21 mouse cellular contexts compared by ENCODE assay signal in genomic region chr12:52442337-52442736, GRCm38 (mm10).
"Had no signal": no experiment of that assay in that cellular context is flagged by ENCODE, and none has a peak within 500 bp of the region (broad histone marks: within the 10 kb centered on the region; RNA-seq: fewer than 3 reads in every experiment).

No protein-coding gene starts in this region.

- H3K4me2 ChIP-seq: heart, embryonic 12.5 days; hindbrain, embryonic 13.5 days; hindbrain, embryonic 15.5 days; limb, embryonic 13.5 days; limb, embryonic 15.5 days; liver, embryonic 12.5 days had no signal

- DNase-seq: gastrocnemius, postnatal 14 days; gastrocnemius, postnatal 36 days; heart, adult 18-20 months; heart, postnatal 10 days; heart, postnatal 36 days; kidney, adult 18-20 months; layer of hippocampus, adult 9-11 months; layer of hippocampus, postnatal 36 days; left cerebral cortex, postnatal 4 days; lung, adult 18-20 months had no signal

- H3K36me3 ChIP-seq: heart, embryonic 10.5 days; heart, embryonic 12.5 days; hindbrain, embryonic 13.5 days; hindbrain, embryonic 15.5 days; limb, embryonic 13.5 days; limb, embryonic 15.5 days; liver, embryonic 12.5 days had no signal

- H3K9me3 ChIP-seq: heart, embryonic 10.5 days; heart, embryonic 12.5 days; hindbrain, embryonic 13.5 days; hindbrain, embryonic 15.5 days; limb, embryonic 13.5 days; limb, embryonic 15.5 days; liver, embryonic 12.5 days had no signal

- ATAC-seq: hindbrain, postnatal 0 days; intestine, embryonic 16.5 days; liver, embryonic 12.5 days had no signal

- H3K27ac ChIP-seq: heart, embryonic 10.5 days; hindbrain, embryonic 13.5 days; hindbrain, embryonic 15.5 days; hindbrain, postnatal 0 days; kidney, postnatal 0 days; limb, embryonic 13.5 days; limb, embryonic 15.5 days; liver, embryonic 12.5 days; liver, embryonic 14.5 days had no signal

- H3K4me1 ChIP-seq: hindbrain, embryonic 13.5 days; hindbrain, embryonic 15.5 days; limb, embryonic 15.5 days; liver, embryonic 12.5 days had no signal

- H3K9ac ChIP-seq: heart, embryonic 12.5 days; hindbrain, embryonic 13.5 days; hindbrain, embryonic 15.5 days; limb, embryonic 13.5 days; limb, embryonic 15.5 days; liver, embryonic 12.5 days; liver, embryonic 14.5 days had no signal

- H3K27me3 ChIP-seq: heart, embryonic 12.5 days; hindbrain, embryonic 13.5 days; hindbrain, embryonic 15.5 days; limb, embryonic 15.5 days; liver, embryonic 12.5 days had no signal

- H3K4me3 ChIP-seq: heart, embryonic 10.5 days; heart, embryonic 12.5 days; hindbrain, embryonic 13.5 days; hindbrain, embryonic 15.5 days; limb, embryonic 13.5 days; limb, embryonic 15.5 days; liver, embryonic 12.5 days had no signal
